Mouse (Mus musculus) limb, embryonic 12.5 days (tissue): Measurements from ENCODE around the gene Ccdc60. TPM values are rescaled to one million over a fixed set of nuclear protein-coding genes. Genes with fewer than 3 reads are reported as not detected.

Experiments used
- ATAC-seq: fragments of 200-750 bp; cut with Nextera tagmentation; 2 replicates; pipeline ENCODE4 v1.8.0; 2017; ENCODE audit warnings: low read depth, moderate TSS enrichment; ENCODE audit not compliant: insufficient number of reproducible peaks, insufficient read depth, low FRiP score, low TSS enrichment
- H3K27ac ChIP-seq: fragments of 300-500 bp; sonication (generic); 2 replicates; pipeline ENCODE4 v1.5.1; 2016; ENCODE audit warnings: mild to moderate bottlenecking, moderate library complexity
- H3K27me3 ChIP-seq: fragments of 300-500 bp; sonication (generic); 2 replicates; pipeline ENCODE4 v1.6.1; 2016; ENCODE audit warnings: mild to moderate bottlenecking, moderate library complexity
- H3K36me3 ChIP-seq: fragments of 300-500 bp; sonication (generic); 2 replicates; pipeline ENCODE4 v1.6.1; 2016; ENCODE audit warnings: mild to moderate bottlenecking, moderate library complexity
- H3K4me1 ChIP-seq: fragments of 300-500 bp; sonication (generic); replicated peaks from 2 replicates; pipeline ENCODE4 v1.6.1; 2016
- H3K4me2 ChIP-seq: fragments of 300-500 bp; sonication (generic); 2 replicates; pipeline ENCODE4 v1.6.1; 2016; ENCODE audit warnings: mild to moderate bottlenecking, moderate library complexity
- H3K4me3 ChIP-seq: fragments of 300-500 bp; sonication (generic); replicated peaks from 2 replicates; pipeline ENCODE4 v1.5.1; 2016; ENCODE audit warnings: mild to moderate bottlenecking
- H3K9ac ChIP-seq: fragments of 300-500 bp; sonication (generic); replicated peaks from 2 replicates; pipeline ENCODE4 v1.6.1; 2016; ENCODE audit warnings: mild to moderate bottlenecking, moderate library complexity
- H3K9me3 ChIP-seq: fragments of 300-500 bp; sonication (generic); 2 replicates; pipeline ENCODE4 v1.6.1; 2016; ENCODE audit warnings: mild to moderate bottlenecking, moderate library complexity
- WGBS: fragments of 180-500 bp; shearing (Covaris S2); methylation state at CpG from one replicate; pipeline ENCODE4 v1.1.7; 2016; 5-methylcytosine and 5-hydroxymethylcytosine counted together
- polyA plus RNA-seq: library from polyadenylated mRNA; unstranded; fragments of >200 nt; fragmentation: Nextera tagmentation; extraction: Ambion mirVana; gene quantifications from 2 replicates; pipeline ENCODE4 v1.2.1, GENCODE M21; 2016

The Ccdc60 gene
- 1.4 and 1.7 TPM in 2 replicates for polyA plus RNA-seq

- H3K27ac ChIP-seq: no peak within 1 kb of the TSS
Observed at GRCm38 (mm10) chr5:116288849-116289570, at the start of gene Ccdc60. TSS of gene Ccdc60 (minus strand) at chr5:116288985.

GRCm38 (mm10) chr5:116336191-116336590 lies 47.4 kb upstream of the Ccdc60 start:
- Histone ChIP-seq H3K4me2 (no peak overlapping the region), H3K4me3 (no peak overlapping the region), H3K4me1 (peaks cover 21% of the 10 kb centered on the region), H3K9ac (no peak overlapping the region), H3K27me3 (no peaks in the 10 kb centered on the region), H3K9me3 (peaks cover 3% of the 10 kb centered on the region; the same call in 1 of the 2 replicates), H3K36me3 (no peaks in the 10 kb centered on the region), H3K27ac (peak overlapping the region; percentile 66)
- ATAC-seq: 0 out of 2 replicates have a peak, but pooled peaks have one; percentile 29

More at GRCm38 (mm10) chr5:116288849-116289570, at the start of gene Ccdc60:
- Histone ChIP-seq H3K27me3 (peaks cover 3% of the 10 kb centered on the region; the same call in 1 of the 2 replicates), H3K4me3 (peak within 1 kb of the TSS; percentile 21), H3K4me1 (peaks cover 37% of the 10 kb centered on the region), H3K36me3 (no peaks in the 10 kb centered on the region), H3K9me3 (no peaks in the 10 kb centered on the region; the same call in 1 of the 2 replicates), H3K4me2 (peak within 1 kb of the TSS; percentile 52), H3K9ac (no peak within 1 kb of the TSS)
- peak; percentile 52; the same call in 1 of the 2 replicates for ATAC-seq
- 6% methylated on average over 28 of the region's 28 CpGs for whole genome bisulfite sequencing

- ATAC-seq: no peak
- peaks cover 3% of the 10 kb centered on the region; the same call in 1 of the 2 replicates for H3K27me3 ChIP-seq
- no peak overlapping the region for H3K4me3 ChIP-seq
- no peak overlapping the region for H3K9ac ChIP-seq
- H3K27ac ChIP-seq: no peak overlapping the region
- no peak overlapping the region for H3K4me2 ChIP-seq
- peaks cover 13% of the 10 kb centered on the region for H3K4me1 ChIP-seq
- no peaks in the 10 kb centered on the region for H3K36me3 ChIP-seq
- peaks cover 10% of the 10 kb centered on the region for H3K9me3 ChIP-seq
- 87% methylated on average over 4 of the region's 4 CpGs for WGBS
Observed at GRCm38 (mm10) chr5:116328911-116329310, 40.1 kb upstream of the Ccdc60 start.

DNA sequence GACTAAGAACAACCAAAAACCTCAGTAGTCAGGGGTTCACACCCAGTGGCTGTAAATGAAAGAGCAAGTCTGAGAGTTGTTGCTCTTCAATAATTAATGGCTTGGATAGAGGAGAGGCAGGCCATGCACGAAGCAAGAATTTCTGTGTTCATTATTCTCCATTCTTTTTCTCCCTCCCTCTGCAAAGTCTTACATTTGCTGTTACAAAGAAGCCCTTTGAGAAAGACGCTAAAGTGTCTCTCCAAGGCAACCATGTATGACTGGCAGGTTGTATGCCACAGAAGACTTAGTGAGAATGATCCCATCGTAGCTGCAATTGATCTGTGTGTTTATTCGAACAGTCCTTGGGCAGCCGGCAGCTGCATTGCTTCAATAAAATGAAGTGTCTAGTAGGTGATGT lies 34.6 kb upstream of the Ccdc60 start:
- no peak for ATAC-seq
- Histone ChIP-seq H3K9ac (no peak overlapping the region), H3K36me3 (no peaks in the 10 kb centered on the region), H3K27ac (no peak overlapping the region), H3K4me2 (no peak overlapping the region), H3K9me3 (peaks cover 7% of the 10 kb centered on the region; the same call in 1 of the 2 replicates), H3K27me3 (peaks cover 3% of the 10 kb centered on the region; the same call in 1 of the 2 replicates), H3K4me3 (no peak overlapping the region), H3K4me1 (peaks cover 30% of the 10 kb centered on the region)
- 47% methylated on average over 5 of the region's 5 CpGs for WGBS

GRCm38 (mm10) chr5:116322365-116323027 lies 33.7 kb upstream of the Ccdc60 start:
- no peak for ATAC-seq
- Histone ChIP-seq H3K27me3 (peaks cover 3% of the 10 kb centered on the region; the same call in 1 of the 2 replicates), H3K27ac (no peak overlapping the region), H3K9me3 (peaks cover 7% of the 10 kb centered on the region; the same call in 1 of the 2 replicates), H3K4me1 (peaks cover 30% of the 10 kb centered on the region), H3K4me3 (no peak overlapping the region), H3K4me2 (peak overlapping the region; percentile 35), H3K9ac (no peak overlapping the region), H3K36me3 (no peaks in the 10 kb centered on the region)
- 23% methylated on average over 15 of the region's 15 CpGs for WGBS

DNA sequence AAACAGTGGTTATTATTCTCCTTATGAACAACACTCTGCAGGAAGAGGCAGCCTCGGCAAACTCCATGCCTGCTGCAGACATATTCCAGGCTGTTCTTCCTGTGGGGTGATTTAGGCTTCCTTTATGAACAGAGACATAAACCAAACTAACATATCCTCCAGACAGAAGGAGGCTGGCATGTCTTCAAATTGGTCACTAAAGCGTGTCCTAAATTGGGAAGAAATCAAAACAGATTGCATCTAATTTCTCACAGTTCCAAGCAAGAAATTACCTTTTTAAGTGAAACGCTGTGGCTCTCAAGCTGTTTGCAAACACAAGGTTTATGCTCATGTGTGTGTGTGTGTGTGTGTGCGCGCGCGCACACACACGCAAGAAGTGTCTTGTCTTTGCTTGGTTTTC lies 24.9 kb upstream of the Ccdc60 start:
- Histone ChIP-seq H3K4me3 (no peak overlapping the region), H3K9ac (no peak overlapping the region), H3K27me3 (no peaks in the 10 kb centered on the region), H3K9me3 (no peaks in the 10 kb centered on the region), H3K4me1 (peaks cover 9% of the 10 kb centered on the region; the same call in 1 of the 2 replicates), H3K27ac (no peak overlapping the region), H3K4me2 (no peak overlapping the region), H3K36me3 (no peaks in the 10 kb centered on the region)
- 87% methylated on average over 8 of the region's 8 CpGs for WGBS
- ATAC-seq: no peak

- Histone ChIP-seq H3K4me3 (peak overlapping the region; percentile 25; the same call in 1 of the 2 replicates), H3K27ac (peak overlapping the region; percentile 78), H3K4me1 (peaks cover 9% of the 10 kb centered on the region; the same call in 1 of the 2 replicates), H3K36me3 (no peaks in the 10 kb centered on the region), H3K27me3 (no peaks in the 10 kb centered on the region), H3K9me3 (no peaks in the 10 kb centered on the region), H3K9ac (no peak overlapping the region), H3K4me2 (peak overlapping the region; percentile 46)
- ATAC-seq: peak; percentile 27; the same call in 1 of the 2 replicates
- WGBS: 19% methylated on average over 15 of the region's 15 CpGs
Observed at GRCm38 (mm10) chr5:116312111-116312737, 23.4 kb upstream of the Ccdc60 start.

GRCm38 (mm10) chr5:116311636-116312035 lies 22.9 kb upstream of the Ccdc60 start:
- Histone ChIP-seq H3K4me3 (no peak overlapping the region), H3K9me3 (0 out of 2 replicates have a peak, but pooled peaks cover 4% of the 10 kb centered on the region), H3K4me2 (peak overlapping the region; percentile 46; the same call in 1 of the 2 replicates), H3K4me1 (peaks cover 9% of the 10 kb centered on the region; the same call in 1 of the 2 replicates), H3K9ac (no peak overlapping the region), H3K36me3 (no peaks in the 10 kb centered on the region), H3K27ac (peak overlapping the region; percentile 78), H3K27me3 (no peaks in the 10 kb centered on the region)
- WGBS: 89% methylated on average over 6 of the region's 6 CpGs
- ATAC-seq: no peak

DNA sequence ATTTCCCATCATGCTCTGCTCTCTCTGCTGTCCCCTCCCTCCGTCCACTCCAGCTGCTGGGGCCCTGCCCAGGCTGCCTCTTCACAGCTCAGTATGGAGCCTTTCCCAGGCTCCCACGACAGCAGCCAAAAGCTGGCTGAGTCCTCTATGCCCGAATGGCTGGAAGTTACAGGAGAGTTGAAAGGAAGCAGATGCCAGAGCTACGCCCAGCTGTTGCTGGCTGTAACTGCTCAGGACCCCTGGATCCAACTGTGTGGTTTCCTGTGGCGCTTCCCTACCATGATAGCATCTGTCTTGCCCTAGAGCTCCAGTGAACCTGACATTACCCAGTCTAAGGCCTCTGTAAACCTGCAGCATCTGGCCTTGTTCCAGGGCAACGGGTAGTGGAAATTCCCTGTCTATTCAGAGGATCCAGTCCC lies 20.6 kb upstream of the Ccdc60 start:
- Histone ChIP-seq H3K27ac (peak overlapping the region; percentile 79), H3K4me2 (peak overlapping the region; percentile 21; the same call in 1 of the 2 replicates), H3K4me3 (no peak overlapping the region), H3K36me3 (no peaks in the 10 kb centered on the region), H3K9ac (0 out of 2 replicates have a peak overlapping the region, but pooled peaks have one; percentile 8), H3K9me3 (0 out of 2 replicates have a peak, but pooled peaks cover 4% of the 10 kb centered on the region), H3K4me1 (peaks cover 9% of the 10 kb centered on the region; the same call in 1 of the 2 replicates), H3K27me3 (no peaks in the 10 kb centered on the region)
- WGBS: 20% methylated on average over 6 of the region's 6 CpGs
- 0 out of 2 replicates have a peak, but pooled peaks have one; percentile 18 for ATAC-seq

DNA sequence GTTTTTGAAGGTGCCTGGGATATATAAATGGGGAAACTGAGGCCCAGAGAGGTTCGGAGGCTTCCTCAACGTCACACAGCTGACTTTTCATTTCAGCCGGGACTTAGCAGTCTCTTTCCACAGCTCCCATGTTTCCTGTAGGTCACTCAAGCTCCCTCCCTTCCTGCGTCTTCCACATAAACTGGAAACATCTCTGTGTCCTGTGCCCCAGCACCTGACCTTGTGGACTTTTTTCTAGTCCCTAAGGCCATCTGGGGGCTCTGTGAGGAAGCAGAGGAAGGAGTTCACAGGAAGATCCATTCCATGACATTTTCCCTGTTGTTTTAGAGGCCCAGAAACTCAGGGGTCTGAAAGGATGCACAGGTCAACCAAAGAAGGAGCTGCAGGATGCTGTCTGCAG lies 16.8 kb upstream of the Ccdc60 start:
- Histone ChIP-seq H3K27ac (no peak overlapping the region), H3K27me3 (no peaks in the 10 kb centered on the region), H3K4me3 (no peak overlapping the region), H3K4me1 (peaks cover 16% of the 10 kb centered on the region; the same call in 1 of the 2 replicates), H3K4me2 (no peak overlapping the region), H3K36me3 (no peaks in the 10 kb centered on the region), H3K9ac (no peak overlapping the region), H3K9me3 (0 out of 2 replicates have a peak, but pooled peaks cover 4% of the 10 kb centered on the region)
- ATAC-seq: no peak
- WGBS: 72% methylated on average over 4 of the region's 4 CpGs
